Mouse (Mus musculus) ovary, adult 2 months (tissue): ENCODE measurements around the gene Crocc2. TPM values are rescaled to one million over a fixed set of nuclear protein-coding genes. Genes with fewer than 3 reads are reported as not detected.

Experiments used
- polyA plus RNA-seq: library from polyadenylated mRNA; depleted of rRNA; stranded (reverse); fragments of >200 nt; gene quantifications from 2 replicates; pipeline ENCODE4 v1.2.3, GENCODE M21; 2012; rRNA removed

Crocc2 gene
- polyA plus RNA-seq, result 5.7 and 6.2 TPM in 2 replicates

DNA sequence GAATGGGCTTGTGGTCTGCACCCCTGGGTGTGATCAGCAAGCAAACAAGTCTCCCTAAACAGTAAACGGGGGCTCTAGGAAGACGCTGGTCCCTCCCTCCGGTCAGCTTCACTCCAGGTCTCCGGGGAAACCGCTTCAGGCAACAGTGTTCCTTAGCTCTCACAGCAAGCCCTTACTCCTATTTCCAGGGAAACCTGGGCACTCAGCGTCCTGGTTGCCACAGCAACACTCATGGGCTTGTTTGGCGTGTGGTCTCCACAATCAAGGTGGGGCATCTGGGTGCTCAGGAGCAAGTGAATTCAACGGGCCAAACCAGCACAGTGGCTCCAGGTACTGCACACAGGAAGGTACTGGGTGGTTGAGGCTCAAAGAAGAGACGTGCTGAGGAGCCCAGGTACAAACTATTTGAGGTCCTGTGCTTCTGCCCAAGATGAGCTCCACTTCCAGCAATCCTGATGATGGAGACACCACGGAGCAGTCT is at the start of gene Crocc2:
Gene Crocc2 (plus strand): TSS at position 431 of the 481 bp plus-strand sequence.

DNA sequence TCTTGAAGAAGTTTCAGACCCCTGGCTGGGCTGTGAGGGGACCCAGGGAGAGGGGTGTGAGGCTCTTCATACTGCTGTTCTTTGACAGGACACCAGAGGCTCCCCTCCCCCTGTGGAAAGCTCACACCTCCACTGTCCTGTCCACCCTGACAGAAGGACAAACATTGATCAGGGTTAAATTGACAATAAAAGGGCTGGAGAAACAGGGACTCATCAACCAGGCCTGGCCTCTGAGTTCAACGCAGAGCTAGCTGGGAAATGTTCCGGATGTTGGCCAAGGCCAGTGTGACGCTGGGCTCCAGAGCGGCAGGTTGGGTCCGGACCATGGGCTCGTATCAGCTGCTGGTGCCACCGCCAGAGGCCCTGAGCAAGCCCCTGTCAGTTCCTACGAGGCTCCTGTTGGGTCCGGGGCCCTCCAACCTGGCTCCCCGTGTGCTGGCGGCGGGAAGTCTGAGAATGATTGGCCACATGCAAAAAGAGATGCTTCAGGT is 33.4 kb upstream of the Crocc2 start, which contains the start of gene Agxt:
Gene Agxt (plus strand): TSS at position 205 of the 491 bp plus-strand sequence.

DNA sequence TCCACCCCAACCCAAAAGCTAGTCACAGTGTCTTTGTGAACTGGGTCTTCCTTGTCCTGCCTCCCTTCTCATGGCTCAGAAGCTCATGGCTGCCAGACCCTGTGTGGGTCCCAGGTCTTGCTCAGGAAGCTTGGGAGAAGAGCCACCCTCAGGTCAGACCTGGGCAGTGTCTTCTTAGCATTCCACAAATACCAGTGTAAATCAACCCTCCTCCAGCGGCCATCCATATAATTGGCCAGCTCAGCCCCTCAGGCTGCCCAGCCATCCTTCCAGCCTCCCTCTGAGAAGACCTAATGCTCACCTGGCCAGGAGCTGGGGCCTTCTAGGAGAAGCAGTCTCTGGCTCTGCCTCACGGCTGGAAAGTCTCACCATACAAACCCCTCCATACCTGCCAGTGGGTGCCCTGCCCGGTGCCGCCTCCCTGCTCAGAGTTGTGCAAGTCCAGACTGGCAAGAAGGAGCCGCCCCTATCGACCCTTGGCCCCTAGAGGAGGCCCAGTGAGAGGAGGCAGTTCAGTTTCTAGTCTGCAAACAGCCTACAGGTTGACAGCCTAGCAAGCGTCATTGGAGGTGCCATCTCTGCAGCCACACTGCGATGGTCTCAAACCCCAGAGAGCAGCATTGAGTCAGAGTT is 7.9 kb upstream of the Crocc2 start, which contains the start of gene 2310007B03Rik:
Gene 2310007B03Rik (minus strand): TSS at position 448 of the 633 bp plus-strand sequence.

DNA sequence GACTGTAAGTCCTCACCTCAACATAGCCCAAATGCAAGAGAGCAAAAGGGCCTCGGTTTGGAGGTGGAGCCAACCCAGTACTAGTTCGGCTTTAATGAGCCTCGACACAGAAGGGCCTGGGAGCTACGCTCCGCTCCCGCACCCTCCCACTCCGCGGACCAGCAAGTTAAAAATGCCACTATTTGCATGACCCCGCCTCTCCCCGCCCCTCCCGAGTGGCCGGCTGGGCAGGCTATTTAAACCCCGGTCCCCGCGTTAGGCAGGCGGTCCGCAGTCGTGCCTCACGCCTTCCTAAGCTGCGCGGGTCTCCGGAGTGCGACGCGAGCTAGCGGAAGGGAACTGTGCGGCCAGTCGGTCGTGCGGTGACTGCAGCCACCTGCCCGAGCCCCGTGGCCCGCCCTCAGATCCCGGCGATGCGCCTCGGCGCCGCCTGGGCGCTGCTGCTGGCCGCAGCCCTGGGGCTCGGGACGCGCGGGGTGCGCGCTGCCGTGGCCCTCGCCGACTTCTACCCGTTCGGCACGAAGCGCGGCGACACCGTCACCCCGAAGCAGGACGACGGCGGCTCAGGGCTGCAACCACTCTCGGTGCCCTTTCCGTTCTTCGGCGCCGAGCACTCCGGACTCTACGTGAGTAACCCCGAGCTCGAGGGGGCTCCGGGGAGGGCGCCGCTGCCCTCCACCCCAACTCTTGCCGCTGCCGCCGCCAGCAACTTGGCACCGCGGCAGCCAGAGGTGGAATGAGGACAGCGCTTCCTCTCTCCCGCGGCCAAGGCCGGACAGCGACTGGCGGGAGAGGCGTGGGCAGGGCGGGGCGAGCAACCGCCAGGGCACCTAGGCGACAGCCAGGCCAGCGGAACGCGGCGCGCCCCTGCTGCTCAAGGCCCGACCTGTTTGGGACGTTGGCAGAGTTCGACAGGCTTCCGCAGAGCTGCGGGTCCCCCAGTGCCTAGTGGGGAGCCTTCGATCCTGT is 67.3 kb downstream of the Crocc2 start, which contains the start of gene Sned1:
Gene Sned1 (plus strand): TSS at position 266 of the 969 bp plus-strand sequence.

Other genes starting within 250 kb of the Crocc2 start
- 50.7 and 56.3 TPM in 2 replicates for gene Capn10, start 234.3 kb upstream of the Crocc2 start, polyA plus RNA-seq
- gene Gpr35, start 217.9 kb upstream of the Crocc2 start, polyA plus RNA-seq, result 4.5 and 4.9 TPM in 2 replicates
- 0.87 and 2.1 TPM in 2 replicates for gene Aqp12, start 162.4 kb upstream of the Crocc2 start, polyA plus RNA-seq
- 6.2 and 7.1 TPM in 2 replicates for gene Kif1a, start 66.8 kb upstream of the Crocc2 start, polyA plus RNA-seq
- gene Agxt, start 33.5 kb upstream of the Crocc2 start, polyA plus RNA-seq, result 0.53 TPM in 1 of 2 replicates, not detected in the other
- 3.8 and 4.7 TPM in 2 replicates for gene 2310007B03Rik, start 7.8 kb upstream of the Crocc2 start, polyA plus RNA-seq
- gene Sned1, start 67.1 kb downstream of the Crocc2 start, polyA plus RNA-seq, result 53.1 and 54.4 TPM in 2 replicates
- gene Mterf4, start 137.2 kb downstream of the Crocc2 start, polyA plus RNA-seq, result 6.7 and 8.5 TPM in 2 replicates
- gene Ppp1r7, start 174.1 kb downstream of the Crocc2 start, polyA plus RNA-seq, result 2.9 and 3.9 TPM in 2 replicates
- 3.8 and 6.9 TPM in 2 replicates for gene Pask, start 174.8 kb downstream of the Crocc2 start, polyA plus RNA-seq
- gene Ano7, start 205.2 kb downstream of the Crocc2 start, polyA plus RNA-seq, result 0.23 and 0.34 TPM in 2 replicates